Mouse (Mus musculus) natural killer cell, adult 2 months (primary cell): ENCODE measurements at regions not wholly inside any gene's neighbourhood (a gene's known extent, or its start where the extent isn't known, plus 50 kb on each side); places are given as distances from the start of the nearest gene placed in this dataset.

Experiments used
- DNase-seq, 2 experiments: peaks; one replicate each; pipeline ENCODE4 v3.0.0; 2022; ENCODE audit warnings: low spot score in 2 of 2

DNA sequence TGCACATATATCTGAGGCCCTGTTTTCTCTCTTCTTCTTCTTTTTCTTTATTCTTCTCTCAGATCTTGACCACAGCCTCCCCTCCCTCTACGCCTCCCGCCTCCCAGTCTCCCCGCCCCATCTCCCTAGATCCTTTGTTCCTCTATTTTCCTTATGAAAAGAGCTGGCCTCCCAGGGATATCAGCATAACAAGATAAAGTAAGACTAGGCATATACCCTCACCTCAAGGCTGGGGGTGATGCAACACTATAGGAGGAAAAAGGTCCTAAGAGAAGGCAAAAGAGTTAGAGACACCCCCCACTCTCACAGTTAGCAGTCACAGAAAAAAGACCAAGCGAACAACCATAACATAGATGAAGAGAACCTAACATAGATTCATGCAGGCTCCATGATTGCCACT, 57.5 kb upstream of the Pgrmc2 start:
- no peak for DNase-seq

DNA sequence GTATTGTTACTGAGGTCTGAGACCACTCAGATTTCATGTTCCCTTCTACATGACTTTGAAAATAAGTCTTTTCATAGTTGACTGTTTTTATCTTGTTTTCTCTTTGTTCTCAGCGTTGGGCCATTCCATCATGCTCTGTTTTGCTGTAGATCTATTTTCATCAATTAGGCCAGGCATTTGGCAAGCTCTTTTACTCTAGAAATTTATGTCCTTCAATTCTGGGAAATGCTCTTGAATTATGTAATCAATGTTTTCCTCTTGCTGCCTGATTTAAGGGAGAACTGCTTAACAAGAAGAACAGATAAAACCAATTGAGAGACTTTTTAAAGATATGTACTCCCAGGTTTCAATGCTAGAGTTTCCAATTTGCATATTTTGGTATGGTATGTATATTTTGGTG, 55.1 kb upstream of the Pgrmc2 start:
- no peak for DNase-seq

DNA sequence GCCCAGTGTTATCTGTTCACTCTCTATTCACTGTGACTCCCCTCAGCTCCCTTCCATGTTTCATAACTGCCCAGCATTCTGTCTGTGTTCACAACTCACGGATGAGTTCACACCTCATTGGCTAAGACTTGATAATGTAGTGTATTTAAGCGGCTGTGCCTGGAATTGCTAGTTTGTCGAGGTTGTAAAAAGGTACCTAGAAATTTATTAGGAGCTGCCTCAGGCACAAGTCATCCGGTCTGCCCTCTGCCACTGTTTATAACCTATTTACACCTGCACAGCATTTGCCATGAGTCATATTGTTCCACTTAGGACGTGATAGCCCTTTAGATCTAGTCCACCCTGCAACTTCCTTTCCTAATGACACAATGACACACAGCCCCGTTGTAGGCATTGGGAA, 50.0 kb upstream of the Pgrmc2 start:
- no peak for DNase-seq
